8 mouse cellular contexts compared by ENCODE assay signal in genomic region chr15:82416797-82417789, GRCm38 (mm10). TPM values are rescaled to one million over a fixed set of nuclear protein-coding genes. Genes with fewer than 3 reads are reported as not detected.
DNase-seq lines count a peak whose midpoint lies in the region; ATAC-seq lines count a peak whose summit lies in the region.

No protein-coding gene starts in this region.

- H3K4me2 ChIP-seq in intestine, embryonic 15.5 days (replicated peaks), result peak overlapping the region; percentile 27

- 0 out of 2 replicates have a peak, but pooled peaks cover 8% of the 10 kb centered on the region for H3K4me1 ChIP-seq in intestine, embryonic 15.5 days (replicated peaks)

- no peaks in the 10 kb centered on the region for H3K36me3 ChIP-seq in intestine, embryonic 15.5 days

- no peaks in the 10 kb centered on the region for H3K27me3 ChIP-seq in intestine, embryonic 15.5 days (replicated peaks)

- H3K9ac ChIP-seq in intestine, embryonic 15.5 days, result no peak overlapping the region

- peak; percentile 74 to 79 for DNase-seq in adrenal gland, adult 18-20 months (ENCODE audit: low spot score in 2 of 2)
- peak; percentile 80 for DNase-seq in embryo, embryonic 11 days
- peak; percentile 78 to 85 for DNase-seq in gastrocnemius, postnatal 36 days
- DNase-seq in left cerebral cortex, postnatal 14 days (ENCODE audit: low spot score in 2 of 2), result peak; percentile 82
- DNase-seq in mesoderm, embryonic 11.5 days (ENCODE audit: low read depth, low spot score), result peak; percentile 63
- peak; percentile 72 for DNase-seq in right cerebral cortex, postnatal 25 days
- DNase-seq in urinary bladder, postnatal 36 days (ENCODE audit: low spot score in 2 of 2), result peak; percentile 71 to 88

- no peak overlapping the region for H3K4me3 ChIP-seq in intestine, embryonic 15.5 days (replicated peaks)

- peak; percentile 91 for ATAC-seq in intestine, embryonic 15.5 days

- WGBS in intestine, embryonic 15.5 days, result 35% methylated on average over 16 of the region's 16 CpGs

- H3K27ac ChIP-seq in intestine, embryonic 15.5 days, result no peak overlapping the region

- intact Hi-C loops in gastrocnemius, postnatal 36 days (cut with DNase I), result loop anchor here (1.0 to 5.0 kb wide), 3 partner anchors 35 to 149 kb away; partner anchors contain the start of genes Cyp2d22 and Ndufa6
- intact Hi-C loops in left cerebral cortex, postnatal 14 days (cut with DNase I), result loop anchor here (1.0 to 5.0 kb wide), 3 partner anchors 40 to 150 kb away; partner anchors contain the start of gene Ndufa6

- no peaks in the 10 kb centered on the region for H3K9me3 ChIP-seq in intestine, embryonic 15.5 days

RNA-seq across cellular contexts. Expression of gene Cyp2d10, which starts 10.1 kb away (rescaled TPM):
- not detected for total RNA-seq in adrenal gland, adult 18-20 months (2021)
- not detected for total RNA-seq in gastrocnemius, postnatal 36 days (2021)
- 0.83 and 1.0 TPM in 2 replicates for polyA plus RNA-seq in intestine, embryonic 15.5 days (2015; fragmentation: Nextera tagmentation; extraction: Ambion mirVana)
- not detected for total RNA-seq in left cerebral cortex, postnatal 14 days (2021)

RNA-seq across cellular contexts. Expression of gene Cyp2d9, which starts 16.1 kb away (rescaled TPM):
- not detected for total RNA-seq in adrenal gland, adult 18-20 months (2021)
- not detected for total RNA-seq in gastrocnemius, postnatal 36 days (2021)
- 0.19 and 0.30 TPM in 2 replicates for polyA plus RNA-seq in intestine, embryonic 15.5 days (2015; fragmentation: Nextera tagmentation; extraction: Ambion mirVana)
- total RNA-seq in left cerebral cortex, postnatal 14 days (2021), result not detected

RNA-seq across cellular contexts. Expression of gene Cyp2d11, which starts 23.3 kb away (rescaled TPM):
- total RNA-seq in adrenal gland, adult 18-20 months (2021), result under 1 TPM in 1 of 2 experiments, not detected in 1; 0.63 TPM
- total RNA-seq in gastrocnemius, postnatal 36 days (2021), result not detected
- polyA plus RNA-seq in intestine, embryonic 15.5 days (2015; fragmentation: Nextera tagmentation; extraction: Ambion mirVana), result not detected in 2 replicates
- not detected for total RNA-seq in left cerebral cortex, postnatal 14 days (2021)

RNA-seq across cellular contexts. Expression of gene Cyp2d22, which starts 37.0 kb away (rescaled TPM):
- total RNA-seq in adrenal gland, adult 18-20 months (2021), result 10 to 100 TPM; 47.7 to 48.8 TPM
- total RNA-seq in gastrocnemius, postnatal 36 days (2021), result 10 to 100 TPM; 12.3 to 16.7 TPM
- 9.0 and 11.2 TPM in 2 replicates for polyA plus RNA-seq in intestine, embryonic 15.5 days (2015; fragmentation: Nextera tagmentation; extraction: Ambion mirVana)
- total RNA-seq in left cerebral cortex, postnatal 14 days (2021), result 10 to 100 TPM; 20.9 to 21.9 TPM
